Mouse (Mus musculus) left cerebral cortex, postnatal 10 days (tissue): ENCODE data around the gene Ninj1. TPM values are rescaled to one million over a fixed set of nuclear protein-coding genes. Genes with fewer than 3 reads are reported as not detected.

Source experiments
- DNase-seq, 2 experiments: peaks; one replicate each; pipeline ENCODE4 v3.0.0; 2021 to 2022; ENCODE audit warnings: low spot score in 2 of 2, mixed read lengths in 1 of 2; ENCODE audit errors: extremely low spot score in 1 of 2
- intact Hi-C: fragments of 180-260 bp; cut with DNase I; formaldehyde crosslinking; loops from one replicate; pipeline ENCODE4 v1.15.1; 2025
- total RNA-seq, 2 experiments: library from RNA; stranded (reverse); gene quantifications; 2 replicates each; pipeline ENCODE4 v1.2.3; 2021

The Ninj1 gene
- total RNA-seq, 2 experiments from 2014 or later: 23.8 to 23.9 TPM

GRCm38 (mm10) chr13:49190876-49191672, 3.8 kb downstream of the Ninj1 start:
- intact Hi-C loops: no loop called here

DNA sequence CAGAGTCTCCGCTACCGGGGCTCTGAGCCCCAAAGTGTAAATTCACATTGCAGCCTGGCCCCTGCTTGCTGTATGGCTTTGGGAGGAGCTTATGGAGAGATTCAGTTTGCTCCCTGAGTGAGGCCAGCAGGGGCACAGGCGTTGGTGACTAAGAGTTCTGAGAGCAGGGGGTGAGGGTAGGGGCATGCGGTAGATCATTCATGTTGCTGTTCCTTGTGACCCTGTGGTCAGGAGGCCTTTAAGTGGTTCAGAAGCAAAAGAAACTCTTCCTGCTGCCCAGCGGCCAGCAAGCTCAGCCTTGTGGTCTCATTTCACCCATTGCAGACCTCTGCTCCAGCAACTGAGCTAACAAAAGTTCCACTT, 4.4 kb downstream of the Ninj1 start:
- DNase-seq: no peak
- intact Hi-C loops: no loop called here

More at GRCm38 (mm10) chr13:49190876-49191672, 3.8 kb downstream of the Ninj1 start:
- DNase-seq: peak in 1 of 2 experiments; percentile 22

GRCm38 (mm10) chr13:49192156-49192855, 5.0 kb downstream of the Ninj1 start:
- peak in 1 of 2 experiments; percentile 40 for DNase-seq
- intact Hi-C loops: no loop called here

GRCm38 (mm10) chr13:49193650-49194049, 6.4 kb downstream of the Ninj1 start:
- intact Hi-C loops: no loop called here
- DNase-seq: peak in 1 of 2 experiments; percentile 18

DNA sequence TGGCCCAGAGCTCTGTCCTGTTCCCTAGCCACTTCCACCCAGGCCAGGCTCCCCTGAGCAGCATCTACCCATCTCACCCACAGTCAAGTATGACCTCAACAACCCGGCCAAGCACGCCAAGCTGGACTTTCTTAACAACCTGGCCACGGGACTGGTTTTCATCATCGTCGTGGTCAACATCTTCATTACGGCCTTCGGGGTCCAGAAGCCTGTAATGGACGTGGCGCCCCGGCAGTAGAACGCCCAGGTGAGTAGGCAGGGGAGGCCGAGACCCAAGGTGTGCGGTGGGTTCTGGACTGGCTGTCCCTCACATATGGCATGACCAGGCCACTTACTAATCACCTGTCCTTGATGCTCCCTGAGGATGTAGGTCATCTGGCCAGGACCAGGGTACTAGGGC, 7.5 kb downstream of the Ninj1 start:
- DNase-seq: peak in 1 of 2 experiments; percentile 21
- intact Hi-C loops: no loop called here

DNA sequence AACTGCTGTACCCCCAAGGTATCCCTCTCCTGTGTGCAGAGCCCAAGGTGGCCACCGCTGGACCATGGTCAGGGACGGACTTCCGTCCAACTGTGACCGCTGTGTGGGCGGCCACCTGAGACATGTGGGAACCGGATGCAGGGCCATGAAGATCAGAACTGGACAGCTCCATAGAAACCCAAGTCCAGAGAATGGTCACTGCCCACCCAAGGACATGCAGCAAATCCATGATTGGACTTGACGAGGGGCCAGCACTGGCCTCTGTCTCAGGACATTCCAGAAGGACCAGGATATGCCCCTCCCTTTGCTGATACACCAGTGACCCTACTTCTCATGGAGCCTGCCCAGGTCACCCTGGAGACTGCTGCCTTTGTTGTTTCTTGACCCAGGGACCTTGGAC, 8.4 kb downstream of the Ninj1 start:
- peak in 1 of 2 experiments; percentile 33 for DNase-seq

GRCm38 (mm10) chr13:49196211-49196610, 8.9 kb downstream of the Ninj1 start:
- intact Hi-C loops: no loop called here
- DNase-seq: no peak

More for the DNA sequence above, 8.4 kb downstream of the Ninj1 start:
- intact Hi-C loops: no loop called here

DNA sequence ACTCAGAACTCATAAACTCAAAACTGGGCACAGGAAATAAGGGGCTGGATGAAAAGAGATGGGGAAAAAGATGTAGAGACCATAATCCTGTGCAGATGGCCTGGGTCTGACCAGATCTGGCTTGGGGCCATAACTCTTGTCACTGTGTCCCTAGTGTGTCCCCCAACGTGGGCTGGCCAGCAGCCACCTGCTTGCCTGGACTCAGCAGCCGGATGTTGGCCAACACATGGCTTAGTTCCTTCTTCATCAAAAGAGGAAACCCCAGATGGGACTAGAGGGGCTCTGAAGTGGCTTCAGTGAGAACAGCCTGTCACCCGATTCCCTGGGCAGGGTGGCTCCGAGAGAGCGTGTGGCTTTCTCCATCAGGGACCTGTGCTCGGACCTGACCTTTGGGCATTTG, 9.5 kb downstream of the Ninj1 start:
- DNase-seq: peak in 1 of 2 experiments; percentile 75

GRCm38 (mm10) chr13:49198734-49199133, 11.4 kb downstream of the Ninj1 start:
- intact Hi-C loops: no loop called here
- no peak for DNase-seq

More for the DNA sequence above, 9.5 kb downstream of the Ninj1 start:
- intact Hi-C loops: no loop called here

DNA sequence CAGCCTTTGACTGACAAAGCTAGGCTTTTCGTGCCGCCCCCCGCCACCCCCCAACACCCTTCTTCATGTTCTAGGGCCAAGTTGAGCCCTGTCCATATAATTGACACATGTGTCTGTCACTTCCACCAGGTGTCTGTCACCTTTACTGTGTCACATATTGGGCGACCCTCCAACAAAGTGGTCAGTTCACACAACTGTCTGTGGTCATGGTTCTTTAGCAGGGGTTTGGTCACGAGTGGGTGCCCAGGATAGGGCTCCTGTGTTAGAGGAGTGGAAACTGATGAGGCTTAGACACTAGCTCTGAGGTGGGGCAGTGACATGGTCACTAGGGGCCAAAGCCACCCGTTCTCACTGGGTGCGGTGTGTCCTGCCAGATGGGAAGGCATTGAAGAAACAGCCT, 12.6 kb downstream of the Ninj1 start:
- DNase-seq: no peak
- intact Hi-C loops: no loop called here

DNA sequence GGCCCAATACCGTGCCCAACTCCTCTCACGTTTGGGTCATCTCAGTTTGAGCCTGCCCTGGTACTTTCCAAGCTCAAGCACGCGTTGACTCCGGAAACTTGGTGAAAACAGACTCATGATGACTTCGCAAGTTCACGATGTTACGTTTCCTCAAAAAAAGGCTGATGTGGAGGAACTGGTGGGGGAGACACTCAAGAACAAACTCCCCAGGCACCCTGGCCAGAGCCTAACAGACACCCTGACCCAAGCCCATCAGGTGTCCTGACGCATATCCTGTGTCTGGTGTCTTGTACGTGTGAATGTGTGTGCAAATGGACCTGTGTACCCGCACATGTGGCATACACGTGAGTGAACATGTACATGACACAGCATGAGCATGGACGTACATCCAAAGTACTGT, 13.4 kb downstream of the Ninj1 start:
- DNase-seq: no peak
- intact Hi-C loops: no loop called here

- intact Hi-C loops: no loop called here
- DNase-seq: no peak
These were observed 15.3 kb downstream of the Ninj1 start for GRCm38 (mm10) chr13:49202556-49202955.

- DNase-seq: peak; percentile 75 to 89
- intact Hi-C loops: no loop called here
These were observed 18.2 kb downstream of the Ninj1 start for GRCm38 (mm10) chr13:49205381-49205998.

- DNase-seq: no peak
These were observed 19.1 kb downstream of the Ninj1 start for GRCm38 (mm10) chr13:49206341-49206740.

GRCm38 (mm10) chr13:49209306-49209705, 22.0 kb downstream of the Ninj1 start:
- intact Hi-C loops: no loop called here
- DNase-seq: no peak

More at GRCm38 (mm10) chr13:49206341-49206740, 19.1 kb downstream of the Ninj1 start:
- intact Hi-C loops: no loop called here

DNA sequence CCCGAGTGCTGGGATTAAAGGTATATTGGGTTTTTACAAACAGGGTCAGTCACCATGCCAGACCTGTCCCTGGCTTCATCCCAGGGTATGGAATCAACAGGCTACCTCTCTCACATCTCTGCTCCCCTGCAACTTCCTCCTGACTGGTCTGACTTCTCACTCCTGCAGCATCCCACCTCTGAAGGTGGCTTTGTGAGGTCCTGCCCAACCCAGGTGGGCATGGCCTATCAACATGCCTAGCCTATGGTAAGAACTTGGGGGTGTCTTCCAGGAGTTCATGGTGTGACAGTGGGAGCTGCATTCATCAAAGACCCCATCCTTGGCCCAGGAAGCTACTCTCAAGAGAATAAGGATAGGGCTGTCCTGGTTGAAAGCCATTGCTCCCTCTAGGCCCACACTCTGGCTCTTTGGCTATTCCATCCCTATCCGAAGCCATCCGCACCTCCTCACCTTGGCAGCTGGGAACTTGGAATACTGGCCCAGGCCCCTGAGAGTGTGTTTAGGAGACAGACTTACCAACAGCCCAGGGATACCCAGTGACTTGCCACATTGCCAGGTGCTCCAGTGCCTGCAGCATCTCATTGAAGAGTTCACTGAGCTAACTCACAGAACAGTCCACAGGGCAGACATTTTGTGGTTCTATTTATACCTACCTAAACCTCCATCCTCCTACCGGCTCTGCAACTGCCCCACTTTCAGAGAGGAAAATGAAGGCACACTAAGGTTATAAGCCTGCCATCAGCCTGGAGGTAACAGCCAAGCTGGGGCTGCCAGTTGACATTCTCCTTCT, 25.6 kb downstream of the Ninj1 start:
- intact Hi-C loops: no loop called here
- DNase-seq: no peak

DNA sequence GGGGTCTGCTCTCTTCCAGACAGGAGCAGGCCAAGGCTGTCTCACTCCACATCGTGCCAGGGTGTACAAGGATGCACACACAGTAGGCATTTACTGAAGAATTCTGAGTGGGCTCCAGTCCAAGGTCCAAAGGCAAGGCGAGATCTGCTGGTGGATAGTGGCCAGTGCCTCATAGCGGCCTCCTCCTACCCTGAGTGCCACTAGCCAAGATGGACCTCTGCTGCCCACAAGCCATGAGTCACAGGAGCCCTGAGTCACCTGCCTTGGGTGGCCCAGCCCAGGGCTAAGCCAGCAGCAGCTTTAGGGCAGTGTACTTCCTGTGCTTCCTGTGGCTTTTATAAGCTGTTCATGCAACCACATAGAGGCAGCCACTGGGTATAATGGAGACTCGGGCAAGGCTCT, 26.2 kb downstream of the Ninj1 start:
- DNase-seq: no peak
- intact Hi-C loops: no loop called here

- no peak for DNase-seq
- intact Hi-C loops: no loop called here
These were observed 27.2 kb downstream of the Ninj1 start for GRCm38 (mm10) chr13:49214454-49214853.

DNA sequence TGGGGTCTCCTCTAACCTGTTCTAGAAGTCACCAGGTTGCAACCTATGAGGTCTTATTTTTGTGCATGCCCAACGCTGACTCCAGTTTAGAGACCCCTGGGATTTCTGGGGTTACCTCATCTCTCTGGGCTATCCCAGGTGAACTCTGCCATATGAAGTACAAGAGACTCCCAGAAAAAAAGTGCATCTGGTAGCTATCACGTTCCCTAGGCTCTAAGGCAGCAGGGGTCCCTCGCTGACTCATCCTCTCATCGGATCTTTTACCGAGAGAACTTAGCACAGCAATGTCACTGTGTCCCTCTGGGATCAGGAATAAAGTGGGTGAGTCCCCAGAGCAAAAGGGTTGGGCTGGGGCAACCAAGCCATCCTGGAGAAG, 27.8 kb downstream of the Ninj1 start:
- intact Hi-C loops: no loop called here
- no peak for DNase-seq
